Mouse (Mus musculus) embryonic facial prominence, embryonic 15.5 days (tissue): ENCODE results near the gene Cbx7. TPM values are rescaled to one million over a fixed set of nuclear protein-coding genes. Genes with fewer than 3 reads are reported as not detected.

Experiments used
- ATAC-seq: fragments of 200-750 bp; cut with Nextera tagmentation; 2 replicates; pipeline ENCODE4 v1.8.0; 2017; ENCODE audit warnings: low read depth, moderate TSS enrichment; ENCODE audit not compliant: insufficient number of reproducible peaks, low FRiP score, low TSS enrichment
- H3K27ac ChIP-seq: fragments of 300-500 bp; sonication (generic); replicated peaks from 2 replicates; pipeline ENCODE4 v1.5.1; 2015; ENCODE audit warnings: mild to moderate bottlenecking, inconsistent platforms
- H3K27me3 ChIP-seq: fragments of 300-500 bp; sonication (generic); 2 replicates; pipeline ENCODE4 v1.6.1; 2015; ENCODE audit warnings: inconsistent platforms
- H3K36me3 ChIP-seq: fragments of 300-500 bp; sonication (generic); 2 replicates; pipeline ENCODE4 v1.6.1; 2015; ENCODE audit warnings: mild to moderate bottlenecking, inconsistent platforms
- H3K4me1 ChIP-seq: fragments of 300-500 bp; sonication (generic); 2 replicates; pipeline ENCODE4 v1.6.1; 2015; ENCODE audit warnings: inconsistent platforms
- H3K4me2 ChIP-seq: fragments of 300-500 bp; sonication (generic); replicated peaks from 2 replicates; pipeline ENCODE4 v1.6.1; 2015; ENCODE audit warnings: mild to moderate bottlenecking, inconsistent platforms
- H3K4me3 ChIP-seq: fragments of 300-500 bp; sonication (generic); replicated peaks from 2 replicates; pipeline ENCODE4 v1.5.1; 2015; ENCODE audit warnings: mild to moderate bottlenecking, inconsistent platforms
- H3K9ac ChIP-seq: fragments of 300-500 bp; sonication (generic); 2 replicates; pipeline ENCODE4 v1.6.1; 2015; ENCODE audit warnings: inconsistent platforms
- H3K9me3 ChIP-seq: fragments of 300-500 bp; sonication (generic); replicated peaks from 2 replicates; pipeline ENCODE4 v1.6.1; 2016; ENCODE audit warnings: inconsistent platforms
- WGBS: fragments of 180-500 bp; shearing (Covaris S2); methylation state at CpG from one replicate; pipeline ENCODE4 v1.1.7; 2015; 5-methylcytosine and 5-hydroxymethylcytosine counted together
- polyA plus RNA-seq: library from polyadenylated mRNA; unstranded; fragments of >200 nt; fragmentation: Nextera tagmentation; extraction: Ambion mirVana; gene quantifications from 2 replicates; pipeline ENCODE4 v1.2.1, GENCODE M21; 2015

Cbx7 gene
- polyA plus RNA-seq, 1 experiment from 2014 or later: 4.6 TPM

DNA sequence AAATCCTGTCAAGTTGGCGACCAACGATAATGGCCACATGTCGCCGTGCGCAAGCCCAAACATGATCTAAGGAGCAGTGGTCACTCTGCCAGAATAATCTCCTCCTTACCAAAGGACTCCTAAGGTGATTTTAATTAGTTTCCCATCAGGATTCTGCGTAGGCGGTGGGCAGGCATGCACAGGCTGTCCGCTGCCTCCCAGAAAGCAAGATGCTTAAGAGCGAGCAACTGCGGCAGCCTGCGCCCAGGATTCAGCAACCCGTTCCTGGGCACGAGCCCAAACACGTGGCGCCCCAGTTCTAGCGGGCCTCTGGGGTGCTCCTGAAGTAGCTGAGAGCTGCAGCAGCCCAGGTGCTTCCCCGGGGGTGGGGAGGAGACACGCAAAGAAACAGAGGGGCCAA is 8.3 kb downstream of the Cbx7 start:
- Histone ChIP-seq H3K4me1 (peaks cover 13% of the 10 kb centered on the region), H3K4me3 (no peak overlapping the region), H3K9ac (no peak overlapping the region), H3K27me3 (no peaks in the 10 kb centered on the region), H3K36me3 (no peaks in the 10 kb centered on the region), H3K9me3 (no peaks in the 10 kb centered on the region), H3K4me2 (no peak overlapping the region), H3K27ac (no peak overlapping the region)
- 73% methylated on average over 18 of the region's 18 CpGs for WGBS
- no peak for ATAC-seq

GRCm38 (mm10) chr15:79961366-79961921 is 9.5 kb downstream of the Cbx7 start:
- Histone ChIP-seq H3K36me3 (no peaks in the 10 kb centered on the region), H3K9me3 (no peaks in the 10 kb centered on the region), H3K4me1 (peaks cover 13% of the 10 kb centered on the region), H3K4me2 (no peak overlapping the region), H3K9ac (no peak overlapping the region), H3K27ac (no peak overlapping the region), H3K27me3 (no peaks in the 10 kb centered on the region), H3K4me3 (no peak overlapping the region)
- 53% methylated on average over 9 of the region's 9 CpGs for whole genome bisulfite sequencing
- ATAC-seq: no peak

- no peak; the same call in 1 of the 2 replicates for ATAC-seq
- Histone ChIP-seq H3K27me3 (no peaks in the 10 kb centered on the region), H3K4me1 (peaks cover 13% of the 10 kb centered on the region), H3K9me3 (no peaks in the 10 kb centered on the region), H3K36me3 (no peaks in the 10 kb centered on the region), H3K27ac (no peak overlapping the region), H3K9ac (no peak overlapping the region), H3K4me2 (no peak overlapping the region), H3K4me3 (no peak overlapping the region)
- WGBS: 28% methylated on average over 3 of the region's 3 CpGs
These were observed 12.5 kb downstream of the Cbx7 start for GRCm38 (mm10) chr15:79958418-79958817.

- H3K36me3 ChIP-seq: no peaks in the 10 kb centered on the region
- H3K4me2 ChIP-seq: no peak overlapping the region
- ATAC-seq: no peak
- WGBS: 80% methylated on average over 8 of the region's 8 CpGs
- peaks cover 24% of the 10 kb centered on the region for H3K4me1 ChIP-seq
- H3K4me3 ChIP-seq: no peak overlapping the region
- no peaks in the 10 kb centered on the region for H3K27me3 ChIP-seq
- no peaks in the 10 kb centered on the region for H3K9me3 ChIP-seq
- no peak overlapping the region for H3K9ac ChIP-seq
- H3K27ac ChIP-seq: no peak overlapping the region
These were observed 14.4 kb downstream of the Cbx7 start for GRCm38 (mm10) chr15:79956559-79956958.

DNA sequence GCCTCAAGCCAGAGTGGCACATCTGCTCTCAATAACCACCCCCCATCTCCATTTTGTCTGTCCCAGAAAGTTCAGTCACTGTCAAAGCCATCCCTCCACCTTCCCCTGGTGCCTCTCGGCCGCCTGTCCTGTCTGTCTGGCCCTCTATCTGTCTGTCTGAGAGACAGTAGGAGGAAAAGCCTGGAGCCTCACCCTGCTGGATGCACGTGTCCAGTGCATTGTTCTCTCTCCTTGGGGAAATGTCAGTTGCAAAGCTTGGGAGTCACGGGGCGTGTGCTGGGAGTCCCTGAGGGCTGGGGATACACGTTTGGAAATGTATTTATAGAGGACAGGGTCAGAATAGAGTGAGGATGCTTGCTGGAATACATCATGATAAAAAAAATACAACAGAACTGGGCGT is 17.4 kb downstream of the Cbx7 start:
- no peak for ATAC-seq
- no peak overlapping the region for H3K9ac ChIP-seq
- H3K27ac ChIP-seq: no peak overlapping the region
- no peaks in the 10 kb centered on the region for H3K9me3 ChIP-seq
- no peak overlapping the region for H3K4me3 ChIP-seq
- H3K36me3 ChIP-seq: no peaks in the 10 kb centered on the region
- WGBS: 53% methylated on average over 7 of the region's 7 CpGs
- H3K4me1 ChIP-seq: peaks cover 40% of the 10 kb centered on the region
- no peak overlapping the region for H3K4me2 ChIP-seq
- H3K27me3 ChIP-seq: no peaks in the 10 kb centered on the region

GRCm38 (mm10) chr15:79952504-79953231 is 18.3 kb downstream of the Cbx7 start:
- no peak overlapping the region for H3K9ac ChIP-seq
- H3K27ac ChIP-seq: peak overlapping the region; percentile 58
- H3K4me1 ChIP-seq: peaks cover 38% of the 10 kb centered on the region
- no peak overlapping the region for H3K4me3 ChIP-seq
- 49% methylated on average over 11 of the region's 11 CpGs for WGBS
- no peaks in the 10 kb centered on the region for H3K36me3 ChIP-seq
- H3K4me2 ChIP-seq: no peak overlapping the region
- no peaks in the 10 kb centered on the region for H3K27me3 ChIP-seq
- 0 out of 2 replicates have a peak, but pooled peaks have one; percentile 12 for ATAC-seq
- H3K9me3 ChIP-seq: no peaks in the 10 kb centered on the region

DNA sequence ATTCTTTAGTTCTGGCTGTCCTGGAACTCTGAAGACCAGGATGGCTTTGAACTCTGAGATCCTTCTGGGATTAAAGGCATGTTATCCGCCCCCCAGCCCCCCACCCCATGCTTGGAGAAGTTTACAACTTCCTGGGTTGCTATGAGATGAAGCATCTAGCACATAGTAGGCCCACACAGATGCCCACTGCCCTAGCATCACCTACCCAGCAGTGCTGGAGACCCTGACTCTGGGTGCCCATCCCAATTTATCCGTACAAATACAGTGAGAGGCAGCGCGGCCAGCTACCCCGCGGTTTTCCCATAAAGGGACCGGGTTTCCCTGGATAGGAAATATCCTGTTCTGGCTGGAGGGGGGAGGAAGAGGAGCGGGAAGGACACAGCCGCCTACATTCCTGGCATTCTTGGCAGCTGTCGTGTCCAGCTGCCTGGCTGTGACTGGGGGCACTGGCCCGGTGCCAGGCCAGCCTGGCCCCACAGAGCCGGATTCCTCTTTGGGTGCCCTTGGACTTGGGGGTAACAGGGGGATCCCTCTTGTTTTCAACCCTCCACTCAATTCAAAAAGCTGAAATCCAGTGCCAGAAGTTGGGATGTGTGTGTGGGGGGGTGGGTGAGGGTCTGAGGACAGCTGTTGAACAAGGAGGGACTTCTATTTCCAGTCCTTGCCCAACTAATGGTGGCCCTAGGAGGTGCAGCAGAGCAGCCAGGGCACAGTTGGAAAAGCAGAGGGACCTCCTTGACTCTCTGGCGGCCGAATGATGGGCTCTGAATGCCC is 19.0 kb downstream of the Cbx7 start:
- no peaks in the 10 kb centered on the region for H3K36me3 ChIP-seq
- WGBS: 28% methylated on average over 14 of the region's 14 CpGs
- H3K4me2 ChIP-seq: no peak overlapping the region; the same call in 1 of the 2 replicates
- H3K27ac ChIP-seq: peak overlapping the region; percentile 58
- no peak overlapping the region for H3K4me3 ChIP-seq
- no peak overlapping the region for H3K9ac ChIP-seq
- no peaks in the 10 kb centered on the region for H3K9me3 ChIP-seq
- no peaks in the 10 kb centered on the region for H3K27me3 ChIP-seq
- H3K4me1 ChIP-seq: peaks cover 38% of the 10 kb centered on the region
- no peak for ATAC-seq

DNA sequence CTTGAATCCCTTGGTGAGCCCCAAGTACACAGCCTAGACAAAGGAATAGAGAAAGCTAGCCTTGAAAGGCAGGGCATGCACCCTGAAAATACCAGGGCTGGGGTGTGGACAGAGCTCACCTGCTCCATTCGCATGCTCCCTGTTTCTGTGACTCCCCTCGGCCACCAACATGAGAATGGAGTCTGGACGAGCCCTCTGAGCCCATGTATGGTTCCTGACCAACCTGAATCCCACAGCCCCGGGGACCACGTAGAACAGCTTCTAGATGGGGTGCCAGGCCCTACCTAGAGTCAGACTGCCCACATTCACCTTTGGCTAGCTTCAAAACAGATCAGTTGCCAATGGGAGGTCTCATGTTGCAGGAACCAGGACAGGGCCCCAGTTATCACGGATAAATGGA is 19.7 kb downstream of the Cbx7 start:
- peaks cover 41% of the 10 kb centered on the region for H3K4me1 ChIP-seq
- no peaks in the 10 kb centered on the region for H3K36me3 ChIP-seq
- H3K4me2 ChIP-seq: peak overlapping the region; percentile 56; the same call in 1 of the 2 replicates
- no peaks in the 10 kb centered on the region for H3K9me3 ChIP-seq
- peak overlapping the region; percentile 58 for H3K27ac ChIP-seq
- no peak overlapping the region for H3K4me3 ChIP-seq
- no peak overlapping the region for H3K9ac ChIP-seq
- 57% methylated on average over 6 of the region's 6 CpGs for WGBS
- H3K27me3 ChIP-seq: no peaks in the 10 kb centered on the region
- ATAC-seq: no peak

DNA sequence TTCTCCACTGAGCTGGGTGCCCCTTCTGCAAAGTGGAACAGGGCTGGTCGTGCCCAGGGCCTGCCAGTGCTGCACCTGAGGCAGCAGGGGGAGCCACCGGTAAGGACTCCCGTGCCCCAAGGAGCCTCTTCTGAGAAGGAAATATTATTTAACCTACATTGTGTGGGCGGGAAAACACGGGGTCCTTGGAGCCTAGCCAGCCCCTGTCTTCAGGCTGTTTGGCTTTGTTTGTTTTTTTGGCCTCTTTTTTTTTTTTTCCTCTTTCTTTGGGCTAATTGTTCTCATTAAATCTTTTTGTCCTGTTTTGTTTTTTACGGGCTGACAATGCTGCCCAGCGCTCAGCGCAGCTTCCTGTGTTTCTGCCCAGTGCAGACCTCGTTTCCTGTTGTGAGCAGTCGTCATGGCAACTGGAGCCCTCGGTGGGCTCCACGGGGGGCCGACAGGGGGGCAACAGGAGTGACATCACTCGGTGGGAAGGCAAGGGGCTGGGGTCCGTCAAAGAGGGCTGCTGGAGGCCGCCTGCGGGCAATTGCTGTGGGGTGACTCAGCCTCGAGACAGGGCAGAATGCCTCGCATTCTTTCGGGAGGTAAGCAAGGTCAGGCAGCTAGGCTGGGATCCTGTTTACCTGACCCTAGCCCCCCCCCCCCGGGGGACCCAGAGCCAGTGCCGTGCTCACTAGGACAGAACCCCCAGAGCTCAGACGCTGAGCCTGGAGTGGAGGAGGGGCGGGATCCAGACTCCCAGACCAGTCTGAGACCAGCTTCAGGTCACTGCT is 20.5 kb downstream of the Cbx7 start:
- peak; percentile 40 for ATAC-seq
- H3K9ac ChIP-seq: no peak overlapping the region; the same call in 1 of the 2 replicates
- no peaks in the 10 kb centered on the region for H3K36me3 ChIP-seq
- H3K4me1 ChIP-seq: peaks cover 42% of the 10 kb centered on the region
- H3K4me2 ChIP-seq: peak overlapping the region; percentile 56
- H3K27me3 ChIP-seq: no peaks in the 10 kb centered on the region
- WGBS: 2% methylated on average over 24 of the region's 24 CpGs
- H3K27ac ChIP-seq: peak overlapping the region; percentile 58; the same call in 1 of the 2 replicates
- peak overlapping the region; percentile 21 for H3K4me3 ChIP-seq
- H3K9me3 ChIP-seq: no peaks in the 10 kb centered on the region

- 67% methylated on average over 6 of the region's 6 CpGs for WGBS
- ATAC-seq: no peak
- Histone ChIP-seq H3K27ac (no peak overlapping the region), H3K9ac (no peak overlapping the region), H3K4me1 (peaks cover 40% of the 10 kb centered on the region), H3K4me2 (no peak overlapping the region), H3K4me3 (no peak overlapping the region), H3K9me3 (no peaks in the 10 kb centered on the region), H3K36me3 (no peaks in the 10 kb centered on the region), H3K27me3 (no peaks in the 10 kb centered on the region)
These were observed 23.2 kb downstream of the Cbx7 start for GRCm38 (mm10) chr15:79947681-79948080.

- WGBS: 61% methylated on average over 9 of the region's 9 CpGs
- no peak overlapping the region for H3K4me2 ChIP-seq
- ATAC-seq: no peak
These were observed 24.1 kb downstream of the Cbx7 start for GRCm38 (mm10) chr15:79946790-79947189.

More at GRCm38 (mm10) chr15:79946790-79947189, 24.1 kb downstream of the Cbx7 start:
- no peak overlapping the region for H3K27ac ChIP-seq
- H3K4me1 ChIP-seq: peaks cover 31% of the 10 kb centered on the region
- no peaks in the 10 kb centered on the region for H3K36me3 ChIP-seq
- H3K9ac ChIP-seq: no peak overlapping the region
- no peak overlapping the region for H3K4me3 ChIP-seq
- no peaks in the 10 kb centered on the region for H3K9me3 ChIP-seq
- no peaks in the 10 kb centered on the region for H3K27me3 ChIP-seq
